Mouse (Mus musculus) B cell, adult 67 days (primary cell): ENCODE data around the gene Egfl7. TPM values are rescaled to one million over a fixed set of nuclear protein-coding genes. Genes with fewer than 3 reads are reported as not detected.

ENCODE experiments used
- total RNA-seq, 2 experiments: library from RNA; stranded (reverse); gene quantifications; 4 replicates each; pipeline ENCODE4 v1.2.4; 2023

Gene Egfl7
- total RNA-seq = 1 to 10 TPM in 1 of 2 experiments, not detected in 1; 1.6 TPM

GRCm38 (mm10) chr2:26579714-26580113 lies at the start of gene Egfl7:
Gene Egfl7 (plus strand): TSS chr2:26580014.

GRCm38 (mm10) chr2:26586294-26587043 lies 6.7 kb downstream of the Egfl7 start, which contains the start of gene Gm20532:
Gene Gm20532 (plus strand): TSS chr2:26586639.

GRCm38 (mm10) chr2:26603720-26604671 lies 24.2 kb downstream of the Egfl7 start, which contains the start of gene Agpat2:
Gene Agpat2 (minus strand): TSS chr2:26604417.

DNA sequence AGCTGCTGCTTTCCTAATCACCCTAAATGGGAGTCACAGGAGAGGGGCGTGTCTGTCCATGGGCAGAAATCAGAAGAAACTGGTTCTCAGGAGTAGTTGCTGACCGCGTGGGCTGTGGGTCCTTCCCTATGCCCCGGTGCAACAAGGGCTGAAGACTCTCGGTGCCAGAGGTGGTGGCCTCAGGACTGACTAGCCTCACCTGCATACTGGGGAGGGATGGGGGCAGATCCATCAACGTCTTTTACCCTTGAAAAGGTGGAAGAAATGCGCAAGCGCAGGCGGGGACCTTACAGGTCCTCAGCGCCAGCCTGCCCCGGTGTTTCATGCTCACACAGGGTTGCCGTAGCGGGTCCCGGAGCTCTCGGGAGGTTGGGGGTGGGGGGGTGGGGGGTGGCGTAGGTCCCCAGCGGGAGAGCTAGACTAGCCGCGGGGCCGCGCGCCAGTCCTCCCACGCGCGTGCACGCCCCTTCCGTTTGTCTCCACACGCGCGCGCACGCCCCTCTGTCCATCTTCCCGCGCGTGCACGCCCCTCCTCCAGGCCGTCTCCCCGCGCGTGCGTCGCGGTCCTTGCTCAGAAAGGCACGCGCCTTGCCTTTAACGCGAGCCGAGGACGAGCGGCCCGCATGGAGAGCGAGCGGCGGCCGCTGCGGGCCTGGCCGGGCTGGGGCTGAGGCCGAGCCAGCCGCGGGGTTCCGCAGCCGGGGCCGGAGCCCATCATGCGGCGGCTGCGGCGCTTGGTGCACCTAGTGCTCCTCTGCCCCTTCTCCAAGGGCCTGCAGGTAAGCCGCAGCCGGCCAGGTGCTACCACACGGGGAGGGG lies 48.3 kb downstream of the Egfl7 start, which contains the start of gene Fam69b:
TSS of gene Fam69b (plus strand) at position 537 of the 819 bp plus-strand sequence.

Other genes starting within 250 kb of the Egfl7 start
- 10 to 100 TPM; 10.7 to 11.2 TPM for gene Dnlz, start 227.9 kb upstream of the Egfl7 start, total RNA-seq
- gene Card9, start 219.1 kb upstream of the Egfl7 start, total RNA-seq = not detected
- gene Snapc4, start 199.4 kb upstream of the Egfl7 start, total RNA-seq = 100 to 1,000 TPM; 107 to 122 TPM
- 100 to 1,000 TPM; 138 to 150 TPM for gene Entr1, start 190.7 kb upstream of the Egfl7 start, total RNA-seq
- gene Pmpca, start 190.7 kb upstream of the Egfl7 start, total RNA-seq = 10 to 100 TPM; 89.9 to 99.2 TPM
- 10 to 100 TPM; 35.6 to 36.4 TPM for gene Inpp5e, start 170.8 kb upstream of the Egfl7 start, total RNA-seq
- gene Sec16a, start 134.8 kb upstream of the Egfl7 start, total RNA-seq = 100 to 1,000 TPM in 1 of 2 experiments, 10 to 100 TPM in 1; 80.5 to 105 TPM
- 10 to 100 TPM; 33.9 to 35.8 TPM for gene Notch1, start 63.4 kb upstream of the Egfl7 start, total RNA-seq
- gene Gm20532, start 6.6 kb downstream of the Egfl7 start, total RNA-seq = not detected
- 10 to 100 TPM; 22.7 to 24.5 TPM for gene Agpat2, start 24.4 kb downstream of the Egfl7 start, total RNA-seq
- 1 to 10 TPM; 5.0 to 5.5 TPM for gene Fam69b, start 48.4 kb downstream of the Egfl7 start, total RNA-seq
- gene Lcn4, start 91.3 kb downstream of the Egfl7 start, total RNA-seq = not detected